In the genomic region with DNA sequence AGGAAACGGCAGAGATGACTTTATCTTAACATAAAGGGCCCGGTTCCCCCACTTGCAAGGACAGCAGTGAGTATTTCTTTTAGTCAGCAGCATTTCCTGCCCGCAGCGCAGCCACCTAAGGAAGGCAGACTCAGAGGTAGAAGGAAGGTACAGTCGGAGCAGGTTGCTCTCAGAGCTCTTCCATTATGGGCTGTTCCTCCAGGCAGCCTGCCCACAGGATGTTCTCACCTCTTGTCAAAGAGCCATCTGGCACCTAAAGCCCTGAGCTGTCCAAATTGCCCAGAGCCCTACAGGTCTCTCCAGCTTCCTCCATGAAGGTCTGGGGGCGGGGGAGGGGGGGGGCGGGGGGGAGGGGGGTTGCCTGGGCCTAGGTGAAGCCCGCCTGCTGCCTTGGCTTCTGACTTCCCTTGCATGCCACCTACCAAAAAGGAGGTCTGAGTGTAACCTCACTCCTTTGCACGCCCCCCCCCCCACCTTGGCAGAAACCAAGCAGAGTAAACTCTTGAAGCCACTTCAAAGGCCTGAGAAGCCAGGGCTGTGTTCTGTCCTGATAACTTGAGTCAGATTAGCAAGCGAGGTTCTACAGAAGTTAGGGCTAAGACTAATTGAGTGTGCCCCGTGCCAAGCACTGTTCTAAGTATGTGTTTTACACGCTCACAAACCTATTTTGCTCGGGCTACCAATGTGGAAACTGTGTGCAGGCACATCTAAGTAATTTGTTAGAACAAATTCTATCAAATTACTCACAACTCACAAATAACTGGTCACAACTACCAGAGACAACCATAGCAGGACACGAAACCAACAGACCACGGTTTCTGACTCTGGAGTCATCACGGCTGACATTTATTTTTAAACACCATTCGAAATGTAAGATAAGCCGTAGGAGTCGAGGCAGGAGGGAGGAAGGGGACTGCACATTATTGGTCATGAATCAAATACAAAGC, we compare ENCODE assay signal across 8 mouse cellular contexts. TPM values are rescaled to one million over a fixed set of nuclear protein-coding genes. Genes with fewer than 3 reads are reported as not detected.
A peak's percentile ranks its signal among the peaks of the same experiment; 100 is the strongest.
DNase-seq lines count a peak whose midpoint lies in the region.

No protein-coding gene starts in this region.

- peak; percentile 40 for DNase-seq in left cerebral cortex, postnatal 4 days
- DNase-seq in left cerebral cortex, postnatal 36 days (ENCODE audit: low spot score in 2 of 2), result no peak
- DNase-seq in cerebellum, adult 9-10 months, result peak; percentile 97
- peak; percentile 69 to 85 for DNase-seq in heart, postnatal 14 days
- DNase-seq in lung, postnatal 4 days, result peak; percentile 71 to 81
- no peak for DNase-seq in c-Kit-positive CD71-positive TER-119-positive erythroid progenitor cells, embryonic 14.5 days (ENCODE audit: low spot score)
- no peak for DNase-seq in urinary bladder, postnatal 10 days (ENCODE audit: low spot score)
- no peak for DNase-seq in left cerebral cortex, adult 18-20 months (ENCODE audit: low spot score in 2 of 2)

- intact Hi-C loops in left cerebral cortex, postnatal 4 days (cut with DNase I), result loop anchor here (5.0 kb wide), 1 partner anchor 99 kb away; no protein-coding TSS in a partner anchor
- intact Hi-C loops in left cerebral cortex, postnatal 36 days (cut with DNase I), result no loop called here
- intact Hi-C loops in heart, postnatal 14 days (cut with DNase I), result loop anchor here (5.0 kb wide), 1 partner anchor 89 kb away; no protein-coding TSS in a partner anchor

RNA-seq across cellular contexts. Expression of a gene that starts 5.7 kb away (rescaled TPM):
- total RNA-seq in left cerebral cortex, postnatal 4 days (2021), result 10 to 100 TPM; 48.2 to 53.6 TPM
- total RNA-seq in left cerebral cortex, postnatal 36 days (2021), result 10 to 100 TPM; 77.5 to 80.1 TPM
- total RNA-seq in heart, postnatal 14 days (2021), result 100 to 1,000 TPM in 1 of 2 experiments, 10 to 100 TPM in 1; 95.6 to 106 TPM
- total RNA-seq in left cerebral cortex, adult 18-20 months (2021), result 10 to 100 TPM; 92.7 to 94.7 TPM

Comparison
In these comparisons a context has a peak if more than half of its experiments do, and no peak if none do; other contexts are left out.
1. DNase-seq: peak in left cerebral cortex, postnatal 4 days (single experiment), cerebellum, adult 9-10 months (single experiment), heart, postnatal 14 days (2 of 2) and lung, postnatal 4 days (2 of 2); none in left cerebral cortex, postnatal 36 days (0 of 2), c-Kit-positive CD71-positive TER-119-positive erythroid progenitor cells, embryonic 14.5 days (single experiment), urinary bladder, postnatal 10 days (single experiment) and left cerebral cortex, adult 18-20 months (0 of 2).